ENCODE assay signal across 8 mouse cellular contexts in the genomic region with DNA sequence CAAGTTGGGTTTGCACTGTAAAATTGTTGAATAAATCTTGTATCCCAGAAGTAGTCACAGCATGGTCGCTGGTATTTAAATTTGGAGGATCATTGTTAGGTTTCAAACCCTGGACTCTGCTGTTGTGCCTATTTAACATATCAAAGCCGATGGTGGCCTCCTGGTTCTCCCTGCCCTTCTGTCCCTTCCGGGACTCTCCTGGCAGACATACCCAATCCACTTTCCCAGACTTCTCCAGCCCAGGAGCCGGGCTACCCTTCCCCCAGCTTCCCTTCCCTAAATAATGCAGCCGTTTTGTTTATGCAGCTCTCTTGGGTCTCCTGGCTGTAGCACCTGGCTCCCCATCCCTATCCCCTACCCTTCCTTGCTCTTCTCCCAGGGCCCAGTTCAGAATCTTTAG. TPM values are rescaled to one million over a fixed set of nuclear protein-coding genes. Genes with fewer than 3 reads are reported as not detected.
DNase-seq lines count a peak whose midpoint lies in the region; ATAC-seq and TF ChIP-seq lines count a peak whose summit lies in the region.

No protein-coding gene starts in this region.

- no peak for TF ChIP-seq CTCF in left cerebral cortex, adult 2 months (IDR thresholded peaks at IDR 0.05)

- intact Hi-C loops in left cerebral cortex, adult 2 months (cut with DNase I): loop anchor here (10.0 kb wide), 1 partner anchor 306 kb away; no protein-coding TSS in a partner anchor

- no peaks in the 10 kb centered on the region for H3K9me3 ChIP-seq in embryonic facial prominence, embryonic 12.5 days
- H3K9me3 ChIP-seq in intestine, embryonic 16.5 days (ENCODE audit: control insufficient read depth, low read length): no peaks in the 10 kb centered on the region
- H3K9me3 ChIP-seq in neural tube, embryonic 12.5 days: no peaks in the 10 kb centered on the region

- H3K27ac ChIP-seq in left cerebral cortex, adult 2 months: peak overlapping the region; percentile 41; the same call in 1 of the 2 replicates
- H3K27ac ChIP-seq in embryonic facial prominence, embryonic 12.5 days: no peak overlapping the region
- H3K27ac ChIP-seq in intestine, embryonic 16.5 days (ENCODE audit: low read length): no peak overlapping the region
- no peak overlapping the region for H3K27ac ChIP-seq in neural tube, embryonic 12.5 days

- peaks cover 12% of the 10 kb centered on the region for H3K36me3 ChIP-seq in embryonic facial prominence, embryonic 12.5 days
- H3K36me3 ChIP-seq in intestine, embryonic 16.5 days (ENCODE audit: control insufficient read depth, insufficient read depth, low read length): 0 out of 2 replicates have a peak, but pooled peaks cover 4% of the 10 kb centered on the region
- H3K36me3 ChIP-seq in neural tube, embryonic 12.5 days: peaks cover 9% of the 10 kb centered on the region

- no peak for DNase-seq in left cerebral cortex, adult 2 months (ENCODE audit: extremely low spot score in 1 of 2, low spot score in 2 of 2)
- no peak for DNase-seq in left cerebral cortex, adult 11 months (ENCODE audit: low spot score)
- no peak for DNase-seq in cerebellum, postnatal 25 days
- DNase-seq in left cerebral cortex, adult 18-20 months (ENCODE audit: low spot score in 2 of 2): no peak

- no peaks in the 10 kb centered on the region for H3K27me3 ChIP-seq in embryonic facial prominence, embryonic 12.5 days
- H3K27me3 ChIP-seq in intestine, embryonic 16.5 days (replicated peaks; ENCODE audit: control insufficient read depth, insufficient read depth, low read length): no peaks in the 10 kb centered on the region
- H3K27me3 ChIP-seq in neural tube, embryonic 12.5 days (replicated peaks): no peaks in the 10 kb centered on the region

- H3K4me1 ChIP-seq in embryonic facial prominence, embryonic 12.5 days: peaks cover 17% of the 10 kb centered on the region
- H3K4me1 ChIP-seq in intestine, embryonic 16.5 days (ENCODE audit: control insufficient read depth, insufficient read depth, low read length): peaks cover 11% of the 10 kb centered on the region
- peaks cover 19% of the 10 kb centered on the region for H3K4me1 ChIP-seq in neural tube, embryonic 12.5 days

- no peak for ATAC-seq in embryonic facial prominence, embryonic 12.5 days (ENCODE audit: insufficient number of reproducible peaks, insufficient read depth, low FRiP score, low TSS enrichment)
- ATAC-seq in intestine, embryonic 16.5 days: no peak
- no peak for ATAC-seq in neural tube, embryonic 12.5 days (ENCODE audit: low FRiP score, low read depth)
- ATAC-seq in cerebellum, adult (ENCODE audit: insufficient number of reproducible peaks, low FRiP score, low TSS enrichment): no peak

- peak overlapping the region; percentile 94 for H3K4me3 ChIP-seq in left cerebral cortex, adult 2 months
- peak overlapping the region; percentile 64 for H3K4me3 ChIP-seq in embryonic facial prominence, embryonic 12.5 days
- peak overlapping the region; percentile 70 for H3K4me3 ChIP-seq in intestine, embryonic 16.5 days (ENCODE audit: low read length)
- H3K4me3 ChIP-seq in neural tube, embryonic 12.5 days: peak overlapping the region; percentile 82

- WGBS in embryonic facial prominence, embryonic 12.5 days: 5% methylated on average over 5 of the region's 5 CpGs
- WGBS in intestine, embryonic 16.5 days: 2% methylated on average over 5 of the region's 5 CpGs
- 0% methylated on average over 5 of the region's 5 CpGs for WGBS in neural tube, embryonic 12.5 days

- H3K4me2 ChIP-seq in embryonic facial prominence, embryonic 12.5 days (replicated peaks): peak overlapping the region; percentile 83
- H3K4me2 ChIP-seq in intestine, embryonic 16.5 days (ENCODE audit: low read depth, low read length): peak overlapping the region; percentile 85
- H3K4me2 ChIP-seq in neural tube, embryonic 12.5 days (replicated peaks): peak overlapping the region; percentile 90

- H3K9ac ChIP-seq in embryonic facial prominence, embryonic 12.5 days: peak overlapping the region; percentile 70
- H3K9ac ChIP-seq in intestine, embryonic 16.5 days (ENCODE audit: low read depth, low read length): peak overlapping the region; percentile 80
- H3K9ac ChIP-seq in neural tube, embryonic 12.5 days: peak overlapping the region; percentile 69

RNA-seq across cellular contexts. Expression of a gene that starts 0.5 kb away (rescaled TPM):
- 10 to 100 TPM; 18.1 to 20.3 TPM for total RNA-seq in left cerebral cortex, adult 2 months (2021)
- 31.8 and 32.0 TPM in 2 replicates for polyA plus RNA-seq in embryonic facial prominence, embryonic 12.5 days (2016; fragmentation: Nextera tagmentation; extraction: Ambion mirVana)
- polyA plus RNA-seq in intestine, embryonic 16.5 days (2015; fragmentation: Nextera tagmentation; extraction: Ambion mirVana): 17.7 and 19.0 TPM in 2 replicates
- 30.5 and 31.7 TPM in 2 replicates for polyA plus RNA-seq in neural tube, embryonic 12.5 days (2016; fragmentation: Nextera tagmentation; extraction: Ambion mirVana)
- total RNA-seq in left cerebral cortex, adult 18-20 months (2021): 10 to 100 TPM; 16.5 to 19.1 TPM

RNA-seq across cellular contexts. Expression of a gene that starts 1.2 kb away (rescaled TPM):
- total RNA-seq in left cerebral cortex, adult 2 months (2021): 10 to 100 TPM; 30.9 to 32.0 TPM
- polyA plus RNA-seq in embryonic facial prominence, embryonic 12.5 days (2016; fragmentation: Nextera tagmentation; extraction: Ambion mirVana): 45.6 and 51.6 TPM in 2 replicates
- polyA plus RNA-seq in intestine, embryonic 16.5 days (2015; fragmentation: Nextera tagmentation; extraction: Ambion mirVana): 32.5 and 33.6 TPM in 2 replicates
- 46.9 and 48.1 TPM in 2 replicates for polyA plus RNA-seq in neural tube, embryonic 12.5 days (2016; fragmentation: Nextera tagmentation; extraction: Ambion mirVana)
- total RNA-seq in left cerebral cortex, adult 18-20 months (2021): 10 to 100 TPM; 32.5 to 32.6 TPM

RNA-seq across cellular contexts. Expression of a gene that starts 1.3 kb away (rescaled TPM):
- total RNA-seq in left cerebral cortex, adult 2 months (2021): 10 to 100 TPM; 15.8 to 18.1 TPM
- polyA plus RNA-seq in embryonic facial prominence, embryonic 12.5 days (2016; fragmentation: Nextera tagmentation; extraction: Ambion mirVana): 35.3 and 42.2 TPM in 2 replicates
- polyA plus RNA-seq in intestine, embryonic 16.5 days (2015; fragmentation: Nextera tagmentation; extraction: Ambion mirVana): 26.7 and 30.0 TPM in 2 replicates
- polyA plus RNA-seq in neural tube, embryonic 12.5 days (2016; fragmentation: Nextera tagmentation; extraction: Ambion mirVana): 43.7 and 44.1 TPM in 2 replicates
- total RNA-seq in left cerebral cortex, adult 18-20 months (2021): 10 to 100 TPM; 13.8 to 21.4 TPM

RNA-seq across cellular contexts. Expression of a gene that starts 1.4 kb away (rescaled TPM):
- not detected for total RNA-seq in left cerebral cortex, adult 2 months (2021)
- not detected in 2 replicates for polyA plus RNA-seq in embryonic facial prominence, embryonic 12.5 days (2016; fragmentation: Nextera tagmentation; extraction: Ambion mirVana)
- not detected in 2 replicates for polyA plus RNA-seq in intestine, embryonic 16.5 days (2015; fragmentation: Nextera tagmentation; extraction: Ambion mirVana)
- polyA plus RNA-seq in neural tube, embryonic 12.5 days (2016; fragmentation: Nextera tagmentation; extraction: Ambion mirVana): not detected in 2 replicates
- not detected for total RNA-seq in left cerebral cortex, adult 18-20 months (2021)

RNA-seq across cellular contexts. Expression of a gene that starts 15.4 kb away (rescaled TPM):
- total RNA-seq in left cerebral cortex, adult 2 months (2021): 1 to 10 TPM; 5.6 to 5.7 TPM
- polyA plus RNA-seq in embryonic facial prominence, embryonic 12.5 days (2016; fragmentation: Nextera tagmentation; extraction: Ambion mirVana): 10.4 and 11.0 TPM in 2 replicates
- 16.9 and 17.2 TPM in 2 replicates for polyA plus RNA-seq in intestine, embryonic 16.5 days (2015; fragmentation: Nextera tagmentation; extraction: Ambion mirVana)
- polyA plus RNA-seq in neural tube, embryonic 12.5 days (2016; fragmentation: Nextera tagmentation; extraction: Ambion mirVana): 11.6 and 11.7 TPM in 2 replicates
- total RNA-seq in left cerebral cortex, adult 18-20 months (2021): 1 to 10 TPM; 5.1 to 5.7 TPM
